Mouse (Mus musculus) lung, adult 2 months (tissue): ENCODE measurements at regions not wholly inside any gene's neighbourhood (a gene's known extent, or its start where the extent isn't known, plus 50 kb on each side); places are given as distances from the start of the nearest gene placed in this dataset.

Experiments used
- CTCF ChIP-seq: fragments of 200-500 bp; IDR thresholded peaks from 2 replicates; pipeline ENCODE4 v1.5.1; 2011; ENCODE audit warnings: mild to moderate bottlenecking, low read length, control low read depth; ENCODE audit not compliant: insufficient read depth
- POLR2A ChIP-seq: fragments of 200-500 bp; IDR thresholded peaks from 2 replicates; pipeline ENCODE4 v1.6.1; 2011; ENCODE audit warnings: low read depth, mild to moderate bottlenecking, control low read depth, low read length, borderline replicate concordance; ENCODE audit errors: extremely low read depth

- no peak for TF ChIP-seq CTCF
- no peak for TF ChIP-seq POLR2A
Observed at GRCm38 (mm10) chr10:17561466-17561865, 161.6 kb upstream of the Cited2 start.
